Mouse (Mus musculus) heart, adult 9 months (tissue): ENCODE data around the gene Naaladl2.
"Not testable (repeated sequence)": the region's sequence is repeated elsewhere in the genome, so short reads cannot be mapped to it uniquely, and the experiment has no call there.

Source experiments
- DNase-seq, 2 experiments: peaks; one replicate each; pipeline ENCODE4 v3.0.0; 2022; ENCODE audit warnings: low spot score in 2 of 2

Naaladl2 gene

DNA sequence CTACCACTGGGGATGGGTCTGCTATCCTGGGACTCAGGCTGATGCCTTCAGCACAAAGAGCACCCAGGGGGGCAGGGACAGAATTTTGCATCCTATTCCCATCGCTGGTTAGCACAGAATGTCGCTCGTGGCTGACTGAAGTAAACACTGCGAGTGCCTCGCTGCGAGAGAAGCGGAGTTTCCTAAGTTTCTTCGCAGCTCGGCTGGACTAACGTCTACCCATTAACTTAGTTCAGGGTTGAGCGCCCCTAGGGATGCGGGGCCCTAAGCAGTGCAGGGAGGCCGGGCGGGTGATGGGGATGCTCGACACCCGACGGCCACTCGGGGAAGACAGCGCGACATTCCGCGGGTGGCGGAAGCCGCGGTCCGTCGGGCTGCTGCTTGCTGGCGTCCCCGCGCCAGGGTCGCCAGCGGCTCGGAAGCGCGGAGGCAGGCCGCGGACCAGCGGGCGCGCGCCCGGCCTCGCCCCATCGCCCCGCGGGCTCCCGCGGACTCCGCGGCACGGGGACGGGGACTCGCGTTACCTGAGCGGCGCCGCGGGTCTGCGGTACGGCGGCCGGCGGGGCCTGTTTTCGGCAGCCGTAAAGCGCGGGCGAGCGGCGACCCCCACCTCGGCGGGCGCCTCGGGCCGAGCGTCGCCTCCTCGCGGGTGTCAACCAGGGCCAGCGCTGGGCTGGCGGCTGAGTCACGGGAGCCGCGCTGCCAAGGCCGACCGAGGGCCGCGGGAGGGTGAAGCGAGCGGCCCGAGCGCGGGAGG is at the start of gene Naaladl2:
Gene Naaladl2 (minus strand): TSS at position 707 of the 757 bp plus-strand sequence.
- DNase-seq, result peak; percentile 21 to 29

DNA sequence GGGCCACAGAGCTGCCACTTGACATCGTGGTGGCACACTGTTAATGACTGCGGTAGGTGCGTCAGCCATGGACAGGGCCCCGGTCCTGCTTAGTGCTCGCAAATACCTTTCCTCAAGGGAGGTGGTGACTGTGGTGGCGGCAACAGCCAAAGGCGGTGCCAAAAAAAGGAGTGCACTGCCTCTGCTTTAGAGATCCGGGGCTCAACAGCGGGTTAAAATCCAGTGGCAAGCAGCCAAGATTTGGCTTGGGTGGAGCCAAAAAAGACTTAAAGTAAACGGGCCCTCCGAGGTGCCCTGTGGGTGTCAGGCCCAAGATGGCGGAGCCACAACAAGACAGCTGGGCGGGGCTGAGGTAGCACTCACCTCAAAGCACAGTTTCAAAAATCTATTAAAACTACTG is 7.7 kb upstream of the Naaladl2 start:
- no peak for DNase-seq

DNA sequence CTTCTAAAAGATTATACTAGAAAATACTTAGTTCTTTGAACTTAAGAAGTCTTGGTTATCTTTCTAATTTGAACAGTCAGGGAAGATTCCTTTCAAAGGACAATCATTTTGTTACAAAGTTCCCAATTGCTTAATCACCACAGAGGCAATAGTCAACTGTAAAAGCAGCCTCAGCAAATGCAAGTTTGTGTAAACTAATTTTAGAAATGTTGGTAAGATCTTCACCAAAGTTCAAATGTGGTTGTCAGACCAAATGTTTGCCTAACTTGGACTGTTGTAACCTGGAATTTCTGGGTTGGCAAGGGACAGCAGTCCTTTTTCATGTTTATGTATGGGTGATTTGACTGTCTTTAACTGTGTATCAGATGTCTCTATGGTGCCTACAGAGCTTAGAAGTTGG is 3.2 kb upstream of the Naaladl2 start:
- no peak for DNase-seq

DNA sequence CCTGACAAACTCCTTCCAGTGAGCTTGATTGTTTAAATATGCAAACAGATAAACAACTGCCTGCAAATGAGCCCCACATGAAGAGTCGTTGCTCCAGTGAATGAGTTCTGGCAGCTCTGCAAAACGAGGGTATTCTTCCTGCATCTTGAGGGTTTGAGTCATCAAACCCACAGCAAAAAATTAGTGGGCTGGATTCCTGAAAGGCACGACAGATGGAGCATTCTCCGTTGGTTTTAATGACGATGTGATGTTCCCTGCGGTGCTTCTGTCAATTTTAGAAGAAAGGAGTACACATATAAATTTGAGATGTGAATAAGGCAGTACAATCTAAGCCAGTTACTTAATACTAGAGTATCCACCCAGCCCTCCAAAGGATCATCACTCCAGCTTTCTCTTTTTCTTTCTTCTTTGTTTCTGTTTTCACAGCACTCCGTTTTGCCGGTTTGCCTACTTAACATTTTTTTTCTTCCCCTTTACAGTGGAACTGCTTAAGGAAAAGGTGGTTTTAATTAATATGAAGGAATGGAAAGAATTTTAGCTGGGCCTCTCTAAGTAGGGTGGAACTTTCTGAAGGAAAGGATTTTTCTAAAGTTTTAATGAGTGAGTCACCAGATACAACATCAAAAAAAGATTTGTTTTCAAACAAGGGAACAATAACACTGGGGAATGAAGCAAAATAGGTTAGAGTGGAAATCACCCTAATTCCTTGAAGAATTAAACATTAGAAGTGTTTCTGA is 1.1 kb upstream of the Naaladl2 start:
- no peak for DNase-seq

DNA sequence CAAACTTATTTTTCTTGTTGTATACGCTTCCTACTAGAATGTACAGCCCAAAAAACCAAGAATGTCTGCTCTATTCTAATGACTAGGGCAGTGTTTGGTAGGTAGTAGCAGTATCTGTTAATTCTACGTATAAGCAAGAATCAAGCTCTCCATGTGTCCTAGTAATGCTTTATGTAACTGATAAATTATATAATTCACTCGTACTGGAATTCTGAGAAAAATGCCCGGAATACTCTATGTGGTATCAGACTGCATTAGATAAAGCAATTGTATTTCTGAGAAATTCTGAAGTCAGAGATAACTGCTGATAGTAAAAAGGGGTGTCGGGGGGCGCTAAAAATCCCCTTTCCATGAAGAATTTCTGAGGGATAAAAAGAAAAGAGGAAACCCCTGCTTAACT is 950 bp downstream of the Naaladl2 start:
- no peak for DNase-seq

DNA sequence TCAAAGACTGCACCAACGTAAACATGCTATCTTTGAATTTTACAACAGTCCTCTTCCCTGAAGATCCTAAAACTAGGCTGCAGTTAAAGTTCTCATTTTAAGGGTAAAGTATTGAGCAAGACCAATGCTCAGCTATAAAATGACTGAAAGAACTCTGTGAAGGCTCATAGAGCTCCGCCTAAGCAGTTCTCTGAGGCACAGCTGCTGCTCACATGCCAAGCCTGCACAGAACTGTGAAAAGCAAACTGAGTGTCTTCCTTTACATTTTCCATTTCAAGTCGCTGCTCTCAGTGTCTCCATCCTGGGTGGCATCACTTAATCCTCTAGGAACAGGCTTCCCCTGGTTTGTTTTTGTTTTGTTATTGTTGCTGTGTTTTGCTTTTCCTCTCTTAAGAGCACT is 12.2 kb downstream of the Naaladl2 start:
- no peak for DNase-seq

DNA sequence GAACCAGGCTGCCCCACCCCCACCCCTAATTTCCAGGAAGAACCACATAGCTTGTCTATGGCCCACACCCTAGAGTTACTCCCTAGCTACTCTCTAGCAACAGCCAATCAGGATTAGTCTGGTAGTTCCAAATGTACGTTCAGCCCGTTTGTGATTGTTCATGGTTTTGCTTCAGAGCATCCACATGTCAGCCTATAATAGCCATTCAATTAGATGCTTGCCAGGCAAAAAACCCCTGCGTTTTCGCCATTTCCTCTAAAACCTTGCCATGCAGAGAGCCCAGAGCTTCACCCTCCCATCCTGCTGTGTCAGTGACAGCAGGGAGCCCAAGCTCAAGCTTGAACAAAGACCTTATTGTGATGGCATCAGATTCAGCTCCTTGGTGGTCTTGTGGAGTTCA is 16.2 kb downstream of the Naaladl2 start:
- DNase-seq, result no peak

DNA sequence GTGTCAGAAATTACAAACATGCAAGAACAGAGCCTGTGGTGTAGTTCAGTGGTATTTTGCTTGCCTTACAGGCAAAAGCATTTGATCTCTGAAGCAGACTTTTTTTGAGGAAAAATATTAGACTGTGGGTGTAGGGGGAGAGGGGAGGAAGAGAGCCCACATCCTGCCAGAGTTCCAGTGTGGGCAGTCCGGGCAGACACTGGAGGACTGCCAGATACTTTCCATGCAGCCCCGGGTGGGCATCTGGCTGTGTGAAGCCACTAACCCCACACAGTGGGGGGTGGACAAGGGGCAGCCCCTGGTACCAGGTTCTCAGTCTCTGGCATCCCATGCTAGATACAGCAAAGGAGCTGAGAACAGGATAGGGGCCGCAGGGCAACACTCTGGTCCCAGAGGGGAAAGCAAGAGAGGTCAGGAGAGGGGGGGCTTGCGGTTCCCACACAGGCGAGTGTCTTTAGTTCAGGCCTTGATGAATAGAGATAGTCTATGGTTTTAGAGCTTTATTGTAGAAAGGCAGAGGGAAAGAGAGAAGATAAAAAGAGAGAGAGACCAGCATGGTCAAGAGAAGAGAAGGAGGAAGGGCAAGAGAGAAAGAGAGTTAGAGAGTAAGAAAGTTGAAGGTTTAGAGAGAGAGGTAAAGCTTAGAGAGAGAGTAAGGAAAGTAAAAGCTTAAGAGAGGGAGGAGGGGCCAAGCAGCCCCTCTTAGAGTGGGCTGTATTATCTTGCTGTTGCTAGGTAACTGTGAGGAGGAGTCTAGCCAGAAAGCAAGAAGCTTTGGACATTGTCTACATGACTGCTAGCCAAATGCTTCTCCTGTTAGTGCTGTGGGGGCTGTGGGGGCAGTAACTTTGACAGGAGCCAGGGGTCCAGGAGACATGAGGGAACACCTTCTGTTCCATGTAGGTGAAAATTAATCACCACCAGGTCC is 18.9 kb downstream of the Naaladl2 start:
- DNase-seq, result no peak

DNA sequence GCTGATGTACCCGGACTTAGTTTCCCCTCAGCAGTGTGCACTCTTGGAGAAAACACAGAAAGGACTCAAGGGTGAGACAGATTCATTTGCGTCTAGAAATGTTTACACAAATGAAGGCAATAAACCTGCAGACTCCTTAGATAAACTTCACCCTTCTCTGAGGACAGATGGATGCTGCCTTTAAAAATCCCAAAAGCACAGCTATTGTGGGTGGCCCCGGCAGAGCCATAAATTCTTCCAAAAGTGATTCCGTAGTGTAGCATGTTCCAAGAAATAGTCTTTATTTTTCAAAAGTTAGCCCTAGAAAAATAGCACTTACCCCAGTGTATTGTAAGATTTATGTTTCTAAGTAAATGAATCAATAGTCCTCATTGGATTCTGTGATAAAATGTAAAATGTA is 31.0 kb downstream of the Naaladl2 start:
- DNase-seq, result no peak

DNA sequence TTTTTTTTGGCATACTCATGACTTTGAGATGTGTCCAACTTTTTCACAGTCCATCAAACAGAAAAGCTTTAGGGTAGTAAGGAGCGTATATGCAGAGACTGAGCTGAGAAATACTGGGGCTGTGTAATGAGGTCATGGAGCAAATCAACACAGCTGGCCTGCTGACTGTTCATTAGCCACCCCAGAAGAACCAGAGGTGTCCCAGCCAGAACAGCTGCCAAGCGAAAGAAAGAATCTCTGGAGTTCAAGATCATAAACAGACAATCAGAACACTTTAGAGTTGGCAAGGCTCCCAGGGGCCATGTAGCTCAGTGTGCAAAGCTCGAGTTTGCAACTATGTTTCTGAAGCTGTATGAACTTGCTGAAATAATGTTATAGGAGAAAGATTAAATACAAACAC is 35.1 kb downstream of the Naaladl2 start:
- DNase-seq, result peak; percentile 2 to 3

DNA sequence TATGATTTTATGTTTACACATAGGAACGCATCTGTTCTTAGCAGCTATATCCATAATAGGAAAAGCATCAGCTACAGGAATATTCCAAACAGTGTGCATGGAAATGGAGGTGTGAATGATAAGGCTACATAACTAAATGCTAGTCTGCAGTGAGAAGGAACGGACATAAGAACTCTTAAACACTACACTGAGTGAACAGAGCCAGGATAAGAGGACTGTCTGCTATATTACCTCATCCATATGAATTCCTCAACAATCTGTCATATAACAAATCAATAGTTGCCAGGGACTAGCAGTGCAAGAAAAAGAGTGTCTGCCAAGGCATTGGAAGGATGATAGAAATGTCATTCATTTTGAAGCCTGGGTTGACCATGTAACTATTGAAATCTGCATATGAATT is 51.1 kb downstream of the Naaladl2 start:
- no peak for DNase-seq

DNA sequence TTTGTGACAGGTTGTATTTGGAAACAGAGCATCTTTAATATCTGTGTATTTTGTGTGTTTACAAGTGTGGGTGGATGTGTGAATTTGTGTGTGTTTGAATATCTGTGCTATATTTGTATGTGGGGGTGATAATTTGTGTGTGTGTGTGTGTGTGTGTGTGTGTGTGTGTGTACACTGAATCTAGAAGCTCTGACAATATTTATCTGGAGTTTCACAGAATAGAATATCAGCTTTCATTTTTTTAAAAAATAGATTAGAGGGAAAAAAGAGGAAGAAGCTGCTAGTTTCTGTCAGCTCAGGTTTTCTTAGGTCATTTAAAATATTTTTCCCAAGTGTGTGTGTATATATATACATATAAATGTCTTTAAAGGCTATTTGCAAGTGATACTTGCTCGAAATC is 68.3 kb downstream of the Naaladl2 start:
- DNase-seq, result no peak

DNA sequence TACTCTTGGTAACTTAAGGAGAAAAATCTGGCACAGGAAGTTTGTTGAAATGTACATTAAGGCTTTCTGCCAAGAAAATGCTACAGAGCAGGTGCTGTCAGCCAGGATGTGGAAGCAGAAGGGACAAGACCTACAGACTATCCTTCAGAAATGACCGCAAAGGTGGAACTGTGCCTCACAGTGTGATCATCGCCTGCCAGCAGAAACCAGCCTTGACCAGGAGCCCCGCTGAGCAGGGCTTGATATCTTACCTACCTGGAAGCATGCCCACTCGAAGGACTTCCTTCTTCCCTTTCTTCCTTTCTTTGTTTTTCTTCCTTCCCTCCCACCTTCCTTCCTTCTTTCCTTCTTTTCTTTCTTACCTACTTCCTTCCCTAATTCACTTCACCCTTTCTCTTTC is 69.8 kb downstream of the Naaladl2 start:
- no peak for DNase-seq

DNA sequence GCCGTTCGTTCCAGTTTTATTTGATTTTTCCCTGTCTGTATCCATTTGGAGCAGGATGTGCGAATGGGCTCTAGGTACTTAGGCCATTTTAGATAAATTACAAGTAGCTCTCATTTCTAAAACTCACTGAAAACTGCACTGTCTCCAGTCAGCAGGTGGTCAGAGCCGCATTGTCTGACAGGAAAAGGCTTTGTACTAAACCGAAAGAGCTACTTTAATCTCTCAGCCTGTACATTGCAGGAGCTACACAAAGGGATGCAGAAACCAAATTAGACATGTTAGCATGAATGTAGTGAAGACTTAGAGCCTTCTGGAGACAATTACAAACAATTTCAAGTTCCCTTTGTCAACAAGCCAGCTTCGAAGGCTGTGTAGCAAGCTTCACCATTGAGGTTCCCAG is 70.2 kb downstream of the Naaladl2 start:
- no peak for DNase-seq

DNA sequence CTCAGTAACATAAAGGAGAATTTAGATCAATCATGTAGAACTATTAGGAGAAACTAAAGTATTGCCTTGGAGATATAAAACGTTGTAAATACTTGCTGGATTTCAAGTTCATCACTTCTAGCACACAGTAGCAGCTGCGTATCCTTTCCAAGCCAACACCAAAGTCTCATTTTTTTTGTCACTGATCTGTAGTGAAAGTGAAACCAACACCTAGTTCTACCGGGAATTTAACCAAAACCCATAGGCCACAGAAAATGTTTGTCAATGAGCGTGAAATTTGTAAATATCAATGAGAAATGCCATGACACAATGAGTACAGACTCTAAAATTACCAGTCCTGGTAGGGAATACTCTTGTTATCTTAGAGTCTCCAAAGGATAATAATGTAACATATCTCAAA is 80.8 kb downstream of the Naaladl2 start:
- no peak for DNase-seq

DNA sequence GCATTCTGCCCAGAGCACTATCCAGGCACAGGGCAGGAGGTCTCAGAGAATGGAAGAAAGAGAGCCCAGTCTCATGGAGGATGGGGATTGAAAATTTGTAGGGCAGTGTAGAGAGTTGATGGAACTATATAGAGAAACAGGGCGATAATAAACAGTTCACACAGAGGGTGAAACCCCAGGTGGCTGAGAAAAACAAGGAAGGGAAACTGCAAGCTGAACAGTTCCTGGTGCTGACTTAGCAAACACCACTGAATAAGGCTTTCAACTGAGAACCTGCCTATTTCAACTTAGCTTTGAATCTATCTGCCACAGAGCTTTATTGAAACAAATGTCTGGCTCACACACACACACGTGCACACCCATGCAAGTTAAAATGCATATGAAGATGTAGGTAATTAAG is 91.1 kb downstream of the Naaladl2 start:
- no peak for DNase-seq

DNA sequence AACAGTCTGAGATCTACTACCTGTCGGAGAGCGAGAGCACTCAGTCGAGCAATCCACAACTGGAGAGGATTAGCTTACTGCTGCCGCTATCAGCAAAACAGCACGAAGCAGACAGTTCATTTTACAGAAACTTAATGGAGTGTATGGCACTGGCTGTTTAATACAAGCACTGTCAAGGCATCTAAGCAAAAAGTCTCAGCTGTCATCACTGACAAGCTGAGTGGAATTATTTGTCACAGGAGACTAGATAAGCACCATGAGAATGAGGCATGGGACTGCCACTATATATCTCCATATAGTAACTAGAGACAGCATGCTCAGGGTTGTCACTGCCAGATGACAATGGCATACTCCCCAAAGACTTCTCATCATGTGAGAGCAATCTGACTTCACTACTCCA is 124.1 kb downstream of the Naaladl2 start:
- DNase-seq, result no peak

DNA sequence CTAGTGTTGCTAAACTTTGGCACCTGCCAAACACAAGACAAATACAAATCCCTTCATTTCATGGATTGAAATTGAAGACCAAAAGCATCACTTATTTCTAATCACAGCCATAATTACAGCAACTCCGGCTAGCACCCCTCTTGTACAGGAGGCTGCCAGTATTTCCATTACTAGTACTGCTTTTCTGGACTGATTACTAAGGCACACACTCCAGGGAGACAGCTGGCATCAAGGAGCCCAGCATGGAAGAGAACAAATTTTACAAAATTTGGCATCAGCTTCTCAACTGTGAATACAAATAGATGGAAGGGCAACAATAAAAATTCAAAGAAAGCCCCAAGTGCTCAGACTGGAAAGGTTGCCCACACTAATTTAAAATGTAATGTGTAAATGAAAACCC is 133.3 kb downstream of the Naaladl2 start:
- DNase-seq, result no peak

DNA sequence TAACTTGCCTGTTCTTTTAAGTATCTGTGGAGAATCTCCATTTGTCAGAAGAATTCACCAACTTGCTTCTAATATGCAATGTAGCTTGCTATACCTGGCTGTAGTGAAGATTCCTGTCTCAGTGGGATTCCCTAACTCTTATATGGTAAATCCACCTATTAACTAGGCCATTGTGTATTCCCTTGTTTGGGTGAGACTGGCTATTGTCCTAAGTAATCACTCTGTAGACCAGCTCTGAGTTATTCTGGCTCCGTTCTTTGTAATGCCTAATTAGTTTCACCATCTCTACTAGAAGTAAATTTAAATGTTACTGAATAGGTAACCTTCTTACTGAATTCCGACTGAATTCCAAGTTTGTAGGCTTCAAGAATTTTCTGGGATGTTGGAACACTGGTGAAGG is 137.3 kb downstream of the Naaladl2 start:
- DNase-seq, result not testable (repeated sequence)

DNA sequence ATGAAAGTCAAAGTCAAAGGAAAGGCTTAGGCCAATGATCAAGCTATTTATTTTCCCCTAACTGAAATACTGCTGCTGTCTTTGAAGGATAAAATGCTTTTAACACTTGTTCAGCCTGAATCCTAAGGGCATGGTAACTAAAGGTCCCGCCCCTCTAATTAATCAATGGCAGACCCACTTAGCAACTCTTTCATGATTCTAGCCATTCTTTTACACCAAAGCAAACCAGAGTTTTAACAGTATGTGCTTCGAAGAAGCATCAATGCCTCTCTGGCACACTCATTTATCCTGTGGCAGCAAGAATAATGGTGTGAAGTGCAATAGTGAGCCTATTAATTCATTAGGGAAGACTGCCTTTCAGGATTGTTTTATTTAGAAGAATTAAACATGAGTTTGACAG is 151.5 kb downstream of the Naaladl2 start:
- no peak for DNase-seq

DNA sequence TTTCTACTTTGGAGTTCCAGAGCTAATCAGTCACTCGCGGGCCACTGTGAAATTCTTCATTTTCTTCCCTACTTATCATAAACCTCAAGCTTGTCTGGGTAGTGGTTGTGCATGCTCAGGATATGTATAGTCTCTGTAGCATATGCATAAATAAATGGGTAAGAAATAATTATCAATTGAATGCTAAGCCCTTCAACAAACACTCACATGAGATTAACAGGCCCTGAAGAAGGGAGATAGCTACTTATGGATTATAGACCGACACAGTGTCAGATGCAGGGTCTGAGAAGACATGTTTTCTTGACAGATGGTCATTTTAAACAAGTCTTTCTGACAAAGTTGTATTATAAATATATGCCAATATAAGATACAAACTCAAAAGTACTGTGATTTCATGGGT is 152.0 kb downstream of the Naaladl2 start:
- DNase-seq, result no peak

DNA sequence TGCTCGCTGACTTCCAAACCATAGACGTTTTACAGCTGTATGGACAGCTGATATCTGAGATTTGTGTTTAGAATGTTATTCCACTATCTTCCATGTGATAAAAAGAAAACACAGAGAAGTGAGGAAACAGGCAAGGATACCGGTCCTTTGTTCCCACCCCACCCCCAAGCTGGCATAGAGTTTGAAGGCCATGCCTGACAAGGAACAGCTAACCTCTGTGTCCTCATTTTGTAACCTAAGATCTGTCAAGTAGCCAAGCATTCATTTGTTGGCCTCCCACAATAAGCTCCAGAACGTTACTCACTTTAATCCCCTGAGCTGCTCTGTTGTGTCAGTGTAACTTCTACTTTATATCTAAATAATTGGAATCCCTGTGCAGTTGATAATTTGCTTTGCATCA is 161.9 kb downstream of the Naaladl2 start:
- DNase-seq, result no peak
